Mouse (Mus musculus): Measurements from ENCODE around the gene Gm20388. TPM values are rescaled to one million over a fixed set of nuclear protein-coding genes. Genes with fewer than 3 reads are reported as not detected.

Gene Gm20388
- polyA plus RNA-seq, 1 experiment from 2014 or later = not detected

GRCm38 (mm10) chr8:120312452-120312851, 401.8 kb downstream of the Gm20388 start:
- H3K4me2 ChIP-seq (ENCODE audit: low read depth, low read length) = no peak overlapping the region
- no peak overlapping the region for H3K9ac ChIP-seq (ENCODE audit: low read length)
- ATAC-seq (ENCODE audit: low read depth) = no peak
- H3K27ac ChIP-seq (ENCODE audit: low read length) = no peak overlapping the region
- no peak overlapping the region for H3K4me3 ChIP-seq (ENCODE audit: low read length)
- H3K9me3 ChIP-seq (ENCODE audit: control insufficient read depth, low read length) = no peaks in the 10 kb centered on the region
- H3K36me3 ChIP-seq (ENCODE audit: control insufficient read depth, insufficient read depth, low read length) = no peaks in the 10 kb centered on the region
- peaks cover 21% of the 10 kb centered on the region for H3K4me1 ChIP-seq (replicated peaks; ENCODE audit: control insufficient read depth, insufficient read depth, low read length)
- 77% methylated on average over 4 of the region's 4 CpGs for WGBS
- H3K27me3 ChIP-seq (ENCODE audit: control insufficient read depth, insufficient read depth, low read depth, low read length) = no peaks in the 10 kb centered on the region

GRCm38 (mm10) chr8:120313674-120314073, 403.0 kb downstream of the Gm20388 start:
- WGBS = 66% methylated on average over 3 of the region's 3 CpGs

GRCm38 (mm10) chr8:120314932-120315331, 404.3 kb downstream of the Gm20388 start:
- ATAC-seq (ENCODE audit: low read depth) = no peak

More at GRCm38 (mm10) chr8:120313674-120314073, 403.0 kb downstream of the Gm20388 start:
- ATAC-seq (ENCODE audit: low read depth) = no peak
- Histone ChIP-seq H3K36me3 (ENCODE audit: control insufficient read depth, insufficient read depth, low read length) (no peaks in the 10 kb centered on the region), H3K9me3 (ENCODE audit: control insufficient read depth, low read length) (no peaks in the 10 kb centered on the region), H3K27me3 (ENCODE audit: control insufficient read depth, insufficient read depth, low read depth, low read length) (no peaks in the 10 kb centered on the region), H3K4me3 (ENCODE audit: low read length) (no peak overlapping the region), H3K27ac (ENCODE audit: low read length) (no peak overlapping the region), H3K4me1 (replicated peaks; ENCODE audit: control insufficient read depth, insufficient read depth, low read length) (peaks cover 11% of the 10 kb centered on the region), H3K9ac (ENCODE audit: low read length) (no peak overlapping the region), H3K4me2 (ENCODE audit: low read depth, low read length) (no peak overlapping the region)

GRCm38 (mm10) chr8:120315644-120316043, 405.0 kb downstream of the Gm20388 start:
- no peak overlapping the region for H3K4me2 ChIP-seq (ENCODE audit: low read depth, low read length)
- ATAC-seq (ENCODE audit: low read depth) = no peak
- no peak overlapping the region for H3K27ac ChIP-seq (ENCODE audit: low read length)
- H3K36me3 ChIP-seq (ENCODE audit: control insufficient read depth, insufficient read depth, low read length) = no peaks in the 10 kb centered on the region
- 87% methylated on average over 4 of the region's 4 CpGs for WGBS
- H3K9ac ChIP-seq (ENCODE audit: low read length) = no peak overlapping the region
- H3K27me3 ChIP-seq (ENCODE audit: control insufficient read depth, insufficient read depth, low read depth, low read length) = no peaks in the 10 kb centered on the region
- no peaks in the 10 kb centered on the region for H3K9me3 ChIP-seq (ENCODE audit: control insufficient read depth, low read length)
- no peak overlapping the region for H3K4me3 ChIP-seq (ENCODE audit: low read length)
- H3K4me1 ChIP-seq (replicated peaks; ENCODE audit: control insufficient read depth, insufficient read depth, low read length) = peaks cover 2% of the 10 kb centered on the region; the same call in 1 of the 2 replicates

More at GRCm38 (mm10) chr8:120314932-120315331, 404.3 kb downstream of the Gm20388 start:
- Histone ChIP-seq H3K4me2 (ENCODE audit: low read depth, low read length) (no peak overlapping the region), H3K4me1 (replicated peaks; ENCODE audit: control insufficient read depth, insufficient read depth, low read length) (peaks cover 2% of the 10 kb centered on the region), H3K36me3 (ENCODE audit: control insufficient read depth, insufficient read depth, low read length) (no peaks in the 10 kb centered on the region), H3K9ac (ENCODE audit: low read length) (no peak overlapping the region), H3K9me3 (ENCODE audit: control insufficient read depth, low read length) (no peaks in the 10 kb centered on the region), H3K4me3 (ENCODE audit: low read length) (no peak overlapping the region), H3K27ac (ENCODE audit: low read length) (no peak overlapping the region), H3K27me3 (ENCODE audit: control insufficient read depth, insufficient read depth, low read depth, low read length) (no peaks in the 10 kb centered on the region)
- WGBS = 76% methylated on average over 5 of the region's 5 CpGs

GRCm38 (mm10) chr8:120316707-120317106, 406.1 kb downstream of the Gm20388 start:
- H3K27ac ChIP-seq (ENCODE audit: low read length) = no peak overlapping the region
- no peak overlapping the region for H3K4me2 ChIP-seq (ENCODE audit: low read depth, low read length)
- peaks cover 2% of the 10 kb centered on the region; the same call in 1 of the 2 replicates for H3K4me1 ChIP-seq (replicated peaks; ENCODE audit: control insufficient read depth, insufficient read depth, low read length)
- no peak overlapping the region for H3K9ac ChIP-seq (ENCODE audit: low read length)
- H3K27me3 ChIP-seq (ENCODE audit: control insufficient read depth, insufficient read depth, low read depth, low read length) = no peaks in the 10 kb centered on the region
- H3K4me3 ChIP-seq (ENCODE audit: low read length) = no peak overlapping the region
- H3K9me3 ChIP-seq (ENCODE audit: control insufficient read depth, low read length) = no peaks in the 10 kb centered on the region
- H3K36me3 ChIP-seq (ENCODE audit: control insufficient read depth, insufficient read depth, low read length) = no peaks in the 10 kb centered on the region
- 81% methylated on average over 7 of the region's 7 CpGs for WGBS
- no peak for ATAC-seq (ENCODE audit: low read depth)

GRCm38 (mm10) chr8:120317118-120317824, 406.6 kb downstream of the Gm20388 start:
- no peak overlapping the region for H3K4me3 ChIP-seq (ENCODE audit: low read length)
- H3K9me3 ChIP-seq (ENCODE audit: control insufficient read depth, low read length) = no peaks in the 10 kb centered on the region
- no peak overlapping the region for H3K4me2 ChIP-seq (ENCODE audit: low read depth, low read length)
- peaks cover 7% of the 10 kb centered on the region for H3K4me1 ChIP-seq (replicated peaks; ENCODE audit: control insufficient read depth, insufficient read depth, low read length)
- no peak; the same call in 1 of the 2 replicates for ATAC-seq (ENCODE audit: low read depth)
- no peaks in the 10 kb centered on the region for H3K27me3 ChIP-seq (ENCODE audit: control insufficient read depth, insufficient read depth, low read depth, low read length)
- no peaks in the 10 kb centered on the region for H3K36me3 ChIP-seq (ENCODE audit: control insufficient read depth, insufficient read depth, low read length)
- WGBS = 79% methylated on average over 21 of the region's 21 CpGs
- no peak overlapping the region for H3K27ac ChIP-seq (ENCODE audit: low read length)
- H3K9ac ChIP-seq (ENCODE audit: low read length) = no peak overlapping the region

GRCm38 (mm10) chr8:120318476-120318991, 407.9 kb downstream of the Gm20388 start:
- no peaks in the 10 kb centered on the region for H3K9me3 ChIP-seq (ENCODE audit: control insufficient read depth, low read length)
- no peak for ATAC-seq (ENCODE audit: low read depth)
- no peak overlapping the region for H3K9ac ChIP-seq (ENCODE audit: low read length)
- WGBS = 63% methylated on average over 12 of the region's 12 CpGs
- H3K4me3 ChIP-seq (ENCODE audit: low read length) = no peak overlapping the region
- H3K4me1 ChIP-seq (replicated peaks; ENCODE audit: control insufficient read depth, insufficient read depth, low read length) = peaks cover 19% of the 10 kb centered on the region
- H3K27me3 ChIP-seq (ENCODE audit: control insufficient read depth, insufficient read depth, low read depth, low read length) = no peaks in the 10 kb centered on the region
- H3K27ac ChIP-seq (ENCODE audit: low read length) = no peak overlapping the region
- no peaks in the 10 kb centered on the region for H3K36me3 ChIP-seq (ENCODE audit: control insufficient read depth, insufficient read depth, low read length)
- no peak overlapping the region for H3K4me2 ChIP-seq (ENCODE audit: low read depth, low read length)

GRCm38 (mm10) chr8:120319449-120319848, 408.8 kb downstream of the Gm20388 start:
- no peak overlapping the region for H3K27ac ChIP-seq (ENCODE audit: low read length)
- H3K4me2 ChIP-seq (ENCODE audit: low read depth, low read length) = no peak overlapping the region
- H3K9ac ChIP-seq (ENCODE audit: low read length) = no peak overlapping the region
- no peaks in the 10 kb centered on the region for H3K9me3 ChIP-seq (ENCODE audit: control insufficient read depth, low read length)
- no peak overlapping the region for H3K4me3 ChIP-seq (ENCODE audit: low read length)
- H3K4me1 ChIP-seq (replicated peaks; ENCODE audit: control insufficient read depth, insufficient read depth, low read length) = peaks cover 25% of the 10 kb centered on the region
- no peaks in the 10 kb centered on the region for H3K27me3 ChIP-seq (ENCODE audit: control insufficient read depth, insufficient read depth, low read depth, low read length)
- no peaks in the 10 kb centered on the region for H3K36me3 ChIP-seq (ENCODE audit: control insufficient read depth, insufficient read depth, low read length)
- peak; percentile 34; the same call in 1 of the 2 replicates for ATAC-seq (ENCODE audit: low read depth)
- WGBS = 23% methylated on average over 7 of the region's 7 CpGs

- 84% methylated on average over 5 of the region's 5 CpGs for WGBS
- no peak for ATAC-seq (ENCODE audit: low read depth)
Observed at GRCm38 (mm10) chr8:120320146-120320545, 409.5 kb downstream of the Gm20388 start.

More at GRCm38 (mm10) chr8:120320146-120320545, 409.5 kb downstream of the Gm20388 start:
- Histone ChIP-seq H3K36me3 (ENCODE audit: control insufficient read depth, insufficient read depth, low read length) (no peaks in the 10 kb centered on the region), H3K4me3 (ENCODE audit: low read length) (no peak overlapping the region), H3K9ac (ENCODE audit: low read length) (no peak overlapping the region), H3K4me2 (ENCODE audit: low read depth, low read length) (no peak overlapping the region), H3K9me3 (ENCODE audit: control insufficient read depth, low read length) (no peaks in the 10 kb centered on the region), H3K27ac (ENCODE audit: low read length) (no peak overlapping the region), H3K27me3 (ENCODE audit: control insufficient read depth, insufficient read depth, low read depth, low read length) (no peaks in the 10 kb centered on the region), H3K4me1 (replicated peaks; ENCODE audit: control insufficient read depth, insufficient read depth, low read length) (peaks cover 32% of the 10 kb centered on the region)
